Mouse (Mus musculus): Measurements from ENCODE around the gene Fcgr4.

- TF ChIP-seq E2F4 (IDR thresholded peaks at IDR 0.05; ENCODE audit: borderline replicate concordance, low read depth, low read length) (no peak), GATA1 (IDR thresholded peaks at IDR 0.05; ENCODE audit: low read depth, low read length) (no peak), POLR2A (IDR thresholded peaks at IDR 0.05; ENCODE audit: control insufficient read depth in 1 of 2, insufficient read depth in 1 of 2, low read depth in 1 of 2, low read length in 2 of 2, poor library complexity in 1 of 2) (no peak), ZC3H11A (IDR thresholded peaks at IDR 0.05; ENCODE audit: low read depth, low read length) (no peak), EP300 (IDR thresholded peaks at IDR 0.05; ENCODE audit: low read depth in 1 of 2, low read length in 2 of 2) (no peak), JUND (IDR thresholded peaks at IDR 0.05; ENCODE audit: low read depth, low read length) (no peak), ZNF384 (IDR thresholded peaks at IDR 0.05; ENCODE audit: low read depth, low read length) (no peak), MAZ (IDR thresholded peaks at IDR 0.05; ENCODE audit: low read depth, low read length) (no peak)
Observed at GRCm38 (mm10) chr1:170983066-170983465, 35.7 kb upstream of the Fcgr4 start.

Data from MEL (cell line).